Mouse (Mus musculus): Measurements from ENCODE around the gene C1qtnf2. TPM values are rescaled to one million over a fixed set of nuclear protein-coding genes. Genes with fewer than 3 reads are reported as not detected.
A peak's percentile ranks its signal among the peaks of the same experiment; 100 is the strongest.

The C1qtnf2 gene
- polyA plus RNA-seq, 1 experiment from 2014 or later = 17.8 TPM

- Histone ChIP-seq H3K36me3 (ENCODE audit: insufficient read depth, low read length) (no peaks in the 10 kb centered on the region), H3K4me2 (replicated peaks; ENCODE audit: low read depth, low read length) (no peak overlapping the region), H3K27me3 (ENCODE audit: insufficient read depth, low read length) (no peaks in the 10 kb centered on the region), H3K4me1 (ENCODE audit: insufficient read depth, low read length) (no peaks in the 10 kb centered on the region), H3K9ac (replicated peaks; ENCODE audit: low read length) (no peak overlapping the region), H3K27ac (ENCODE audit: low read length) (no peak overlapping the region), H3K9me3 (ENCODE audit: low read length) (no peaks in the 10 kb centered on the region), H3K4me3 (ENCODE audit: low read length) (no peak overlapping the region)
- WGBS = 82% methylated on average over 6 of the region's 6 CpGs
- ATAC-seq (ENCODE audit: low FRiP score, low TSS enrichment) = no peak
Measured at GRCm38 (mm10) chr11:43501256-43501655, 27.2 kb downstream of the C1qtnf2 start.

- no peak overlapping the region for H3K27ac ChIP-seq (ENCODE audit: low read length)
- 88% methylated on average over 7 of the region's 7 CpGs for WGBS
- no peak for ATAC-seq (ENCODE audit: low FRiP score, low TSS enrichment)
- H3K4me3 ChIP-seq (ENCODE audit: low read length) = no peak overlapping the region
- H3K9ac ChIP-seq (replicated peaks; ENCODE audit: low read length) = no peak overlapping the region
- H3K4me2 ChIP-seq (replicated peaks; ENCODE audit: low read depth, low read length) = no peak overlapping the region
- H3K36me3 ChIP-seq (ENCODE audit: insufficient read depth, low read length) = no peaks in the 10 kb centered on the region
- no peaks in the 10 kb centered on the region for H3K9me3 ChIP-seq (ENCODE audit: low read length)
- H3K27me3 ChIP-seq (ENCODE audit: insufficient read depth, low read length) = no peaks in the 10 kb centered on the region
- no peaks in the 10 kb centered on the region for H3K4me1 ChIP-seq (ENCODE audit: insufficient read depth, low read length)
Measured at GRCm38 (mm10) chr11:43505188-43505587, 31.1 kb downstream of the C1qtnf2 start.

- Histone ChIP-seq H3K9ac (replicated peaks; ENCODE audit: low read length) (no peak overlapping the region), H3K4me2 (replicated peaks; ENCODE audit: low read depth, low read length) (no peak overlapping the region), H3K36me3 (ENCODE audit: insufficient read depth, low read length) (no peaks in the 10 kb centered on the region), H3K9me3 (ENCODE audit: low read length) (no peaks in the 10 kb centered on the region), H3K4me1 (ENCODE audit: insufficient read depth, low read length) (no peaks in the 10 kb centered on the region), H3K27ac (ENCODE audit: low read length) (no peak overlapping the region), H3K27me3 (ENCODE audit: insufficient read depth, low read length) (no peaks in the 10 kb centered on the region), H3K4me3 (ENCODE audit: low read length) (no peak overlapping the region)
- WGBS = 91% methylated on average over 6 of the region's 6 CpGs
- no peak for ATAC-seq (ENCODE audit: low FRiP score, low TSS enrichment)
Measured at GRCm38 (mm10) chr11:43507976-43508375, 33.9 kb downstream of the C1qtnf2 start.

GRCm38 (mm10) chr11:43509878-43510277, 35.8 kb downstream of the C1qtnf2 start:
- Histone ChIP-seq H3K36me3 (ENCODE audit: insufficient read depth, low read length) (no peaks in the 10 kb centered on the region), H3K4me3 (ENCODE audit: low read length) (no peak overlapping the region), H3K27ac (ENCODE audit: low read length) (no peak overlapping the region), H3K4me1 (ENCODE audit: insufficient read depth, low read length) (no peaks in the 10 kb centered on the region), H3K9ac (replicated peaks; ENCODE audit: low read length) (no peak overlapping the region), H3K9me3 (ENCODE audit: low read length) (no peaks in the 10 kb centered on the region), H3K4me2 (replicated peaks; ENCODE audit: low read depth, low read length) (no peak overlapping the region), H3K27me3 (ENCODE audit: insufficient read depth, low read length) (no peaks in the 10 kb centered on the region)
- WGBS = 92% methylated on average over 5 of the region's 5 CpGs
- no peak for ATAC-seq (ENCODE audit: low FRiP score, low TSS enrichment)

- 74% methylated on average over 2 of the region's 2 CpGs for WGBS
- Histone ChIP-seq H3K9me3 (ENCODE audit: low read length) (no peaks in the 10 kb centered on the region), H3K27ac (ENCODE audit: low read length) (no peak overlapping the region), H3K9ac (replicated peaks; ENCODE audit: low read length) (no peak overlapping the region), H3K4me1 (ENCODE audit: insufficient read depth, low read length) (0 out of 2 replicates have a peak, but pooled peaks cover 4% of the 10 kb centered on the region), H3K4me2 (replicated peaks; ENCODE audit: low read depth, low read length) (no peak overlapping the region), H3K27me3 (ENCODE audit: insufficient read depth, low read length) (no peaks in the 10 kb centered on the region), H3K36me3 (ENCODE audit: insufficient read depth, low read length) (no peaks in the 10 kb centered on the region), H3K4me3 (ENCODE audit: low read length) (no peak overlapping the region)
- ATAC-seq (ENCODE audit: low FRiP score, low TSS enrichment) = no peak
Measured at GRCm38 (mm10) chr11:43512661-43513190, 38.6 kb downstream of the C1qtnf2 start.

GRCm38 (mm10) chr11:43516344-43517021, 42.4 kb downstream of the C1qtnf2 start:
- Histone ChIP-seq H3K4me1 (ENCODE audit: insufficient read depth, low read length) (0 out of 2 replicates have a peak, but pooled peaks cover 4% of the 10 kb centered on the region), H3K36me3 (ENCODE audit: insufficient read depth, low read length) (no peaks in the 10 kb centered on the region), H3K27me3 (ENCODE audit: insufficient read depth, low read length) (no peaks in the 10 kb centered on the region), H3K27ac (ENCODE audit: low read length) (no peak overlapping the region), H3K4me2 (replicated peaks; ENCODE audit: low read depth, low read length) (no peak overlapping the region), H3K4me3 (ENCODE audit: low read length) (no peak overlapping the region), H3K9me3 (ENCODE audit: low read length) (no peaks in the 10 kb centered on the region; the same call in 1 of the 2 replicates), H3K9ac (replicated peaks; ENCODE audit: low read length) (no peak overlapping the region)
- WGBS = 35% methylated on average over 8 of the region's 8 CpGs
- peak; percentile 52; the same call in 1 of the 2 replicates for ATAC-seq (ENCODE audit: low FRiP score, low TSS enrichment)

GRCm38 (mm10) chr11:43517641-43518040, 43.6 kb downstream of the C1qtnf2 start:
- no peak for ATAC-seq (ENCODE audit: low FRiP score, low TSS enrichment)
- Histone ChIP-seq H3K4me3 (ENCODE audit: low read length) (no peak overlapping the region), H3K9me3 (ENCODE audit: low read length) (no peaks in the 10 kb centered on the region; the same call in 1 of the 2 replicates), H3K9ac (replicated peaks; ENCODE audit: low read length) (no peak overlapping the region), H3K4me2 (replicated peaks; ENCODE audit: low read depth, low read length) (no peak overlapping the region), H3K27ac (ENCODE audit: low read length) (no peak overlapping the region), H3K4me1 (ENCODE audit: insufficient read depth, low read length) (0 out of 2 replicates have a peak, but pooled peaks cover 4% of the 10 kb centered on the region), H3K36me3 (ENCODE audit: insufficient read depth, low read length) (no peaks in the 10 kb centered on the region), H3K27me3 (ENCODE audit: insufficient read depth, low read length) (no peaks in the 10 kb centered on the region)
- 90% methylated on average over 11 of the region's 11 CpGs for WGBS

- no peaks in the 10 kb centered on the region; the same call in 1 of the 2 replicates for H3K9me3 ChIP-seq (ENCODE audit: low read length)
- H3K36me3 ChIP-seq (ENCODE audit: insufficient read depth, low read length) = no peaks in the 10 kb centered on the region
- H3K9ac ChIP-seq (replicated peaks; ENCODE audit: low read length) = no peak overlapping the region
- H3K4me1 ChIP-seq (ENCODE audit: insufficient read depth, low read length) = 0 out of 2 replicates have a peak, but pooled peaks cover 4% of the 10 kb centered on the region
- ATAC-seq (ENCODE audit: low FRiP score, low TSS enrichment) = no peak
- H3K4me2 ChIP-seq (replicated peaks; ENCODE audit: low read depth, low read length) = no peak overlapping the region
- no peaks in the 10 kb centered on the region for H3K27me3 ChIP-seq (ENCODE audit: insufficient read depth, low read length)
- no peak overlapping the region for H3K27ac ChIP-seq (ENCODE audit: low read length)
- H3K4me3 ChIP-seq (ENCODE audit: low read length) = no peak overlapping the region
Measured at GRCm38 (mm10) chr11:43518086-43518485, 44.0 kb downstream of the C1qtnf2 start.

- Histone ChIP-seq H3K27me3 (ENCODE audit: insufficient read depth, low read length) (no peaks in the 10 kb centered on the region), H3K27ac (ENCODE audit: low read length) (no peak overlapping the region), H3K4me3 (ENCODE audit: low read length) (no peak overlapping the region), H3K9me3 (ENCODE audit: low read length) (no peaks in the 10 kb centered on the region; the same call in 1 of the 2 replicates), H3K4me2 (replicated peaks; ENCODE audit: low read depth, low read length) (no peak overlapping the region), H3K9ac (replicated peaks; ENCODE audit: low read length) (no peak overlapping the region), H3K36me3 (ENCODE audit: insufficient read depth, low read length) (no peaks in the 10 kb centered on the region), H3K4me1 (ENCODE audit: insufficient read depth, low read length) (0 out of 2 replicates have a peak, but pooled peaks cover 4% of the 10 kb centered on the region)
- no peak for ATAC-seq (ENCODE audit: low FRiP score, low TSS enrichment)
Measured at GRCm38 (mm10) chr11:43518821-43519220, 44.7 kb downstream of the C1qtnf2 start.

- WGBS = 77% methylated on average over 3 of the region's 3 CpGs
Measured at GRCm38 (mm10) chr11:43520521-43520920, 46.4 kb downstream of the C1qtnf2 start.

More at GRCm38 (mm10) chr11:43520521-43520920, 46.4 kb downstream of the C1qtnf2 start:
- H3K27me3 ChIP-seq (ENCODE audit: insufficient read depth, low read length) = no peaks in the 10 kb centered on the region
- ATAC-seq (ENCODE audit: low FRiP score, low TSS enrichment) = no peak
- H3K27ac ChIP-seq (ENCODE audit: low read length) = no peak overlapping the region
- H3K9me3 ChIP-seq (ENCODE audit: low read length) = no peaks in the 10 kb centered on the region; the same call in 1 of the 2 replicates
- H3K4me3 ChIP-seq (ENCODE audit: low read length) = no peak overlapping the region
- H3K4me1 ChIP-seq (ENCODE audit: insufficient read depth, low read length) = 0 out of 2 replicates have a peak, but pooled peaks cover 4% of the 10 kb centered on the region
- H3K36me3 ChIP-seq (ENCODE audit: insufficient read depth, low read length) = no peaks in the 10 kb centered on the region
- no peak overlapping the region for H3K4me2 ChIP-seq (replicated peaks; ENCODE audit: low read depth, low read length)
- H3K9ac ChIP-seq (replicated peaks; ENCODE audit: low read length) = no peak overlapping the region
